ENCODE assay signal across 11 mouse cellular contexts in genomic region chr13:46523235-46523634, GRCm38 (mm10). TPM values are rescaled to one million over a fixed set of nuclear protein-coding genes. Genes with fewer than 3 reads are reported as not detected.
DNase-seq lines count a peak whose midpoint lies in the region; ATAC-seq and TF ChIP-seq lines count a peak whose summit lies in the region.
"Had no signal": no experiment of that assay in that cellular context is flagged by ENCODE, and none has a peak within 500 bp of the region (broad histone marks: within the 10 kb centered on the region; RNA-seq: fewer than 3 reads in every experiment).

No protein-coding gene starts in this region.

- H3K36me3 ChIP-seq in forebrain, embryonic 16.5 days (ENCODE audit: control insufficient read depth, insufficient read depth), result no peaks in the 10 kb centered on the region
- peaks cover 15% of the 10 kb centered on the region for H3K36me3 ChIP-seq in heart, embryonic 16.5 days (ENCODE audit: control insufficient read depth, insufficient read depth)

- DNase-seq in cerebellum, postnatal 10 days, result peak; percentile 59 to 61
- no peak for DNase-seq in cerebellum, adult 11 months
- peak in 1 of 2 experiments; percentile 26 for DNase-seq in left cerebral cortex, adult 2 months (ENCODE audit: extremely low spot score in 1 of 2, low spot score in 2 of 2)
- DNase-seq in left cerebral cortex, adult 8-10 months (ENCODE audit: low spot score in 2 of 2), result no peak
- DNase-seq in yolk sac, embryonic 10.5 days (ENCODE audit: low spot score), result no peak
- DNase-seq: cerebellum, adult 9-11 months; kidney, postnatal 14 days had no signal

- H3K4me2 ChIP-seq in forebrain, embryonic 16.5 days (ENCODE audit: low read length), result no peak overlapping the region
- H3K4me2 ChIP-seq in heart, embryonic 16.5 days (ENCODE audit: low read depth, low read length), result peak overlapping the region; percentile 56
- H3K4me2 ChIP-seq: liver, embryonic 11.5 days had no signal

- H3K4me1 ChIP-seq in forebrain, embryonic 16.5 days (replicated peaks; ENCODE audit: control insufficient read depth, insufficient read depth, low read length), result peaks cover 10% of the 10 kb centered on the region
- H3K4me1 ChIP-seq in heart, embryonic 16.5 days (ENCODE audit: control insufficient read depth, insufficient read depth, low read length), result peaks cover 34% of the 10 kb centered on the region

- no peak overlapping the region for H3K9ac ChIP-seq in forebrain, embryonic 16.5 days (replicated peaks; ENCODE audit: low read depth, low read length)
- H3K9ac ChIP-seq in heart, embryonic 16.5 days (ENCODE audit: low read length), result no peak overlapping the region; the same call in 1 of the 2 replicates

- intact Hi-C loops in left cerebral cortex, adult 2 months (cut with DNase I), result no loop called here

- H3K27ac ChIP-seq in left cerebral cortex, adult 2 months, result peak overlapping the region; percentile 45; the same call in 1 of the 2 replicates
- H3K27ac ChIP-seq in forebrain, embryonic 16.5 days (ENCODE audit: low read length), result peak overlapping the region; percentile 1; the same call in 1 of the 2 replicates
- peak overlapping the region; percentile 98 for H3K27ac ChIP-seq in heart, embryonic 16.5 days (ENCODE audit: low read length)

- H3K9me3 ChIP-seq in forebrain, embryonic 16.5 days (ENCODE audit: control insufficient read depth, low read length), result no peaks in the 10 kb centered on the region
- H3K9me3 ChIP-seq in heart, embryonic 16.5 days (replicated peaks; ENCODE audit: control insufficient read depth, low read length), result no peaks in the 10 kb centered on the region

- H3K27me3 ChIP-seq in forebrain, embryonic 16.5 days (replicated peaks; ENCODE audit: control insufficient read depth, insufficient read depth, low read length), result no peaks in the 10 kb centered on the region
- H3K27me3 ChIP-seq in heart, embryonic 16.5 days (ENCODE audit: control insufficient read depth, insufficient read depth, low read length), result no peaks in the 10 kb centered on the region

- 47% methylated on average over 5 of the region's 5 CpGs for WGBS in forebrain, embryonic 16.5 days
- 16% methylated on average over 5 of the region's 5 CpGs for WGBS in heart, embryonic 16.5 days

- peak; percentile 47; the same call in 1 of the 2 replicates for ATAC-seq in forebrain, embryonic 16.5 days
- ATAC-seq in heart, embryonic 16.5 days (replicated peaks; ENCODE audit: extremely low read depth, insufficient read depth, low FRiP score), result peak; percentile 72
- no peak for ATAC-seq in megakaryocyte, adult 5-6 weeks (ENCODE audit: poor library complexity, severe bottlenecking)

- H3K4me3 ChIP-seq in left cerebral cortex, adult 2 months, result no peak overlapping the region
- H3K4me3 ChIP-seq in forebrain, embryonic 16.5 days (replicated peaks; ENCODE audit: low read length), result no peak overlapping the region
- H3K4me3 ChIP-seq in heart, embryonic 16.5 days (ENCODE audit: low read length), result no peak overlapping the region

- TF ChIP-seq CTCF in left cerebral cortex, adult 2 months (IDR thresholded peaks at IDR 0.05), result no peak

RNA-seq across cellular contexts. Expression of gene Cap2, which starts 21.6 kb away (rescaled TPM):
- 100 to 1,000 TPM; 264 to 278 TPM for total RNA-seq in left cerebral cortex, adult 2 months (2021)
- 100 to 1,000 TPM; 205 to 244 (median 221) TPM for total RNA-seq in left cerebral cortex, adult 8-10 months (2022)
- 15.6 and 18.0 TPM in 2 replicates for polyA plus RNA-seq in forebrain, embryonic 16.5 days (2015; fragmentation: Nextera tagmentation; extraction: Ambion mirVana)
- polyA plus RNA-seq in heart, embryonic 16.5 days (2015; fragmentation: Nextera tagmentation; extraction: Ambion mirVana), result 170 and 182 TPM in 2 replicates
- not detected in 2 replicates for total RNA-seq in megakaryocyte, adult 5-6 weeks (2015)
- total RNA-seq in megakaryocyte, adult 5-6 weeks (2017), result not detected in 2 replicates

Comparison
In these comparisons a context has a peak if more than half of its experiments do, and no peak if none do; other contexts are left out.
1. DNase-seq: peak in cerebellum, postnatal 10 days (2 of 2); none in cerebellum, adult 11 months (single experiment), left cerebral cortex, adult 8-10 months (0 of 2) and yolk sac, embryonic 10.5 days (single experiment).
2. H3K27ac ChIP-seq: peak in every context shown above with its lines; median percentile 98 in heart, embryonic 16.5 days; 45 in left cerebral cortex, adult 2 months; 1 in forebrain, embryonic 16.5 days.
3. RNA of gene Cap2, which starts 21.6 kb away (total RNA-seq): 264 to 278 TPM in left cerebral cortex, adult 2 months and 205 to 244 TPM in left cerebral cortex, adult 8-10 months; not detected in megakaryocyte, adult 5-6 weeks; every median in the first group is over 100 times any median in the second.